Mouse (Mus musculus): ENCODE data around the gene Cyp2j7.
"Not testable (repeated sequence)": the region's sequence is repeated elsewhere in the genome, so short reads cannot be mapped to it uniquely, and the experiment has no call there.

Gene Cyp2j7

GRCm38 (mm10) chr4:96236559-96236958 is at the start of gene Cyp2j7:
Gene Cyp2j7, minus strand, starts transcription at chr4:96236659.
- DNase-seq (ENCODE audit: low read depth, low spot score) = no peak

- not testable (repeated sequence) for DNase-seq (ENCODE audit: low read depth, low spot score)
Measured at GRCm38 (mm10) chr4:96276896-96277295, 40.4 kb upstream of the Cyp2j7 start.

DNA sequence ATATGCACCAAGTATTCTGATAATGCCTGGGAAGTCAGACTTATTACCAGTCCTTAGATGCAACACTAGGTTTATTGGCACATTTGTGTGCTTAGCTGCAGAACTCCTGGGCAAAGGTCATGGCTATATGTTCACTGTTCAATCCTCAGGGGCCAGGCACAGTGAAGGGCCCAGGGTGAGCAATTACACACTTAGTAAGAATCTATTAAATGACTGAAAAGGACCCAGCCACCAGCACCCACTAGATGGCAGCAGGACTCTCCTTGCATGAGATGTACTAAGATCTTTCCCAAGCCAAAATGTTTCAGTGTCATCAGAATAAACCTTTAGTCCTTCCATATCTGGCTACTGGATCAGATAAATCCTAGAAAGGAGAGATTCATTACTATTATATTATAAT is 37.4 kb upstream of the Cyp2j7 start:
- DNase-seq (ENCODE audit: low read depth, low spot score) = peak; percentile 29

- DNase-seq (ENCODE audit: low read depth, low spot score) = no peak
Measured at GRCm38 (mm10) chr4:96196701-96197100, 39.8 kb downstream of the Cyp2j7 start.

DNA sequence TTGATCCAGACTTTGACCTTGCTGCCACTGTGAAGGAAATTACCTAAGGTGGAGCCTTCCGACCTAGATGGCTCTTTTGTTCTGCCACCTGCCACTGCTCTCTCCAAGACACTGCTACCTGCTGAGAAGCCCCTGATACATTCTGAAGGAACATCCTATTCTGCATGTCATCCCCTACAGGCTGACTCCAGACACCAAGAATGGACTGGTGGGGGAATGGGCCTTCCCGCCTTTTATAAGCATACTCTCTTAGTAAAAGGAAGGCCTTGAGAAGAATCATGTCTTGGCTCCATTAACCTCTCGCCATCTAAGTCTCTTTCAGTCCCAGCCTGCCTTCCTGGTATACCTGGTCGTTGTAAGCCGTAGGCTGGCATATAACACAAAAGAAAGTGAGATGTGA is 47.1 kb downstream of the Cyp2j7 start:
- DNase-seq (ENCODE audit: low read depth, low spot score) = not testable (repeated sequence)

DNA sequence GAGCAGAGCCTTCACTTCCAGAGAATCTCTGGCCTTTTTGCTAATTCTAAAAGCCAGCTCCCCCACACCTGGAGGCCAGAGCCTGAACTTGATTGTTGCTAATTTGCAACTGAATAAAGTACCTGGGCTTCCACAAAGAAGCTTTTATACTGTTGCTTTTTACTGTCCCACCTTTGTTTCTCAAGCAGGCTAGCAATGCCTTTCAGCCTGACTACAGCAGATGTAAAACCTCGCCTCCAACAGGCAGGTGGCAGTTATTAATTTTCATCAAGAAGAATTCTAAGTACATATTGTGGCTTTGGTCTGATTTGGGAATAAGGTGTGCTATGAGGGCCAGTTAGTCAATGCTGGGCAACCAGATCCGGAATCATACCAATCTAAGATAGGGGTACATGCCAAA is 47.8 kb downstream of the Cyp2j7 start:
- DNase-seq (ENCODE audit: low read depth, low spot score) = not testable (repeated sequence)

- not testable (repeated sequence) for DNase-seq (ENCODE audit: low read depth, low spot score)
Measured at GRCm38 (mm10) chr4:96188146-96188545, 48.3 kb downstream of the Cyp2j7 start.

DNA sequence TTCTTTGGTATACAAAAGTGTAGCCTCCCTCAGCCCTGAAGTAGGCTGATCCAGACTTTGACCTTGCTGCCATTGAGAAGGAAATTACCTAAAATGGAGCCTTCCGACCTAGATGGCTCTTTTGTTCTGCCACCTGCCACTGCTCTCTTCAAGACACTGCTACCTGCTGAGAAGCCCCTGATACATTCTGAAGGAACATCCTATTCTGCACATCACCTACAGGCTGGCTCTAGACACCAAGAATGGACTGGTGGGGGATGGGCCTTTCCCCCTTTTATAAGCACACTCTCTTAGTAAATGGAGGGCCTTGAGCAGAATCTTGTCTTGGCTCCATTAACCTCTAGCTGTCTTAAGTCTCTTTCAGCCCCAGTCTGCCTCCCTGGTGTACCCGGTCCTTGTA is 51.7 kb downstream of the Cyp2j7 start:
- DNase-seq (ENCODE audit: low read depth, low spot score) = not testable (repeated sequence)

- DNase-seq (ENCODE audit: low read depth, low spot score) = no peak
Measured at GRCm38 (mm10) chr4:96162839-96163238, 73.6 kb downstream of the Cyp2j7 start.

DNA sequence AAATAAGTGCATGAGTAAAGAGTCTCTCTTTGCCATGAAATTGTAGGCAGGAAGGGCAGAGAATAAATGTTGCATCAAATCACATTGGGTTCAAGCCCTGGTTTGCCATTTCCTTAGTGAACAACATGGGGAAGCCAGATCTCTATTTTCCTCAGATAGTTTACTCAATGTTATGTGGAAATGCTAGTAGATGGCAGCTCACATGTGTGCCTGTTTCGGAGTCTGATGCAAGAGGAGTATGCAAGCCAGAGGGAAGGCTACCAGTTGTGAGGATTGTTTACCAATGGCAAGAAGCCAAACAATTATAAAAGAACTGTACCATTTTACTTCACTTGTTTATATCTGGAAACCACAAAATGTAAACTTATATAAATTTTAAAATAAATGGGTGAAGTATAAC is 74.9 kb downstream of the Cyp2j7 start:
- no peak for DNase-seq (ENCODE audit: low read depth, low spot score)
